Mouse (Mus musculus): ENCODE data around the gene Rnf19b. TPM values are rescaled to one million over a fixed set of nuclear protein-coding genes. Genes with fewer than 3 reads are reported as not detected.

Rnf19b gene
- polyA plus RNA-seq, 1 experiment from 2014 or later: 37.5 TPM

GRCm38 (mm10) chr4:129032133-129032962 is 25.7 kb upstream of the Rnf19b start:
- 77% methylated on average over 11 of the region's 11 CpGs for WGBS
- ATAC-seq: no peak
- H3K9ac ChIP-seq (ENCODE audit: low read depth, low read length): no peak overlapping the region

GRCm38 (mm10) chr4:129032963-129033951 is 24.8 kb upstream of the Rnf19b start:
- Histone ChIP-seq H3K27ac (ENCODE audit: low read length) (no peak overlapping the region), H3K36me3 (ENCODE audit: control insufficient read depth, insufficient read depth, low read length) (no peaks in the 10 kb centered on the region), H3K4me2 (ENCODE audit: low read length) (no peak overlapping the region), H3K9me3 (replicated peaks; ENCODE audit: control insufficient read depth, low read length, poor library complexity, severe bottlenecking) (no peaks in the 10 kb centered on the region), H3K9ac (ENCODE audit: low read depth, low read length) (no peak overlapping the region), H3K27me3 (ENCODE audit: control insufficient read depth, insufficient read depth, low read depth, low read length) (no peaks in the 10 kb centered on the region), H3K4me1 (ENCODE audit: control insufficient read depth, insufficient read depth, low read length) (no peaks in the 10 kb centered on the region), H3K4me3 (ENCODE audit: low read depth, low read length) (no peak overlapping the region)
- ATAC-seq: no peak
- 36% methylated on average over 17 of the region's 17 CpGs for WGBS

More at GRCm38 (mm10) chr4:129032133-129032962, 25.7 kb upstream of the Rnf19b start:
- no peaks in the 10 kb centered on the region for H3K9me3 ChIP-seq (replicated peaks; ENCODE audit: control insufficient read depth, low read length, poor library complexity, severe bottlenecking)
- H3K27ac ChIP-seq (ENCODE audit: low read length): no peak overlapping the region
- H3K4me3 ChIP-seq (ENCODE audit: low read depth, low read length): no peak overlapping the region
- no peaks in the 10 kb centered on the region for H3K4me1 ChIP-seq (ENCODE audit: control insufficient read depth, insufficient read depth, low read length)
- no peaks in the 10 kb centered on the region for H3K27me3 ChIP-seq (ENCODE audit: control insufficient read depth, insufficient read depth, low read depth, low read length)
- no peak overlapping the region for H3K4me2 ChIP-seq (ENCODE audit: low read length)
- no peaks in the 10 kb centered on the region for H3K36me3 ChIP-seq (ENCODE audit: control insufficient read depth, insufficient read depth, low read length)

GRCm38 (mm10) chr4:129034224-129034623 is 23.8 kb upstream of the Rnf19b start:
- 96% methylated on average over 3 of the region's 3 CpGs for WGBS
- H3K4me3 ChIP-seq (ENCODE audit: low read depth, low read length): no peak overlapping the region
- no peaks in the 10 kb centered on the region for H3K27me3 ChIP-seq (ENCODE audit: control insufficient read depth, insufficient read depth, low read depth, low read length)
- H3K4me1 ChIP-seq (ENCODE audit: control insufficient read depth, insufficient read depth, low read length): no peaks in the 10 kb centered on the region
- H3K9ac ChIP-seq (ENCODE audit: low read depth, low read length): no peak overlapping the region
- ATAC-seq: no peak
- H3K4me2 ChIP-seq (ENCODE audit: low read length): no peak overlapping the region
- H3K36me3 ChIP-seq (ENCODE audit: control insufficient read depth, insufficient read depth, low read length): no peaks in the 10 kb centered on the region
- no peak overlapping the region for H3K27ac ChIP-seq (ENCODE audit: low read length)
- H3K9me3 ChIP-seq (replicated peaks; ENCODE audit: control insufficient read depth, low read length, poor library complexity, severe bottlenecking): no peaks in the 10 kb centered on the region

- no peak for ATAC-seq
- Histone ChIP-seq H3K27me3 (ENCODE audit: control insufficient read depth, insufficient read depth, low read depth, low read length) (no peaks in the 10 kb centered on the region), H3K27ac (ENCODE audit: low read length) (no peak overlapping the region), H3K9me3 (replicated peaks; ENCODE audit: control insufficient read depth, low read length, poor library complexity, severe bottlenecking) (no peaks in the 10 kb centered on the region), H3K36me3 (ENCODE audit: control insufficient read depth, insufficient read depth, low read length) (no peaks in the 10 kb centered on the region), H3K4me2 (ENCODE audit: low read length) (no peak overlapping the region), H3K9ac (ENCODE audit: low read depth, low read length) (no peak overlapping the region), H3K4me3 (ENCODE audit: low read depth, low read length) (no peak overlapping the region), H3K4me1 (ENCODE audit: control insufficient read depth, insufficient read depth, low read length) (no peaks in the 10 kb centered on the region)
- WGBS: 58% methylated on average over 13 of the region's 13 CpGs
These were observed 23.1 kb upstream of the Rnf19b start for GRCm38 (mm10) chr4:129034706-129035660.

- H3K27me3 ChIP-seq (ENCODE audit: control insufficient read depth, insufficient read depth, low read depth, low read length): no peaks in the 10 kb centered on the region
- no peaks in the 10 kb centered on the region for H3K9me3 ChIP-seq (replicated peaks; ENCODE audit: control insufficient read depth, low read length, poor library complexity, severe bottlenecking)
- no peak overlapping the region for H3K4me3 ChIP-seq (ENCODE audit: low read depth, low read length)
- no peak overlapping the region for H3K27ac ChIP-seq (ENCODE audit: low read length)
- no peaks in the 10 kb centered on the region for H3K4me1 ChIP-seq (ENCODE audit: control insufficient read depth, insufficient read depth, low read length)
- no peak for ATAC-seq
- no peak overlapping the region for H3K9ac ChIP-seq (ENCODE audit: low read depth, low read length)
- 74% methylated on average over 7 of the region's 7 CpGs for WGBS
- H3K36me3 ChIP-seq (ENCODE audit: control insufficient read depth, insufficient read depth, low read length): no peaks in the 10 kb centered on the region
- H3K4me2 ChIP-seq (ENCODE audit: low read length): no peak overlapping the region
These were observed 22.1 kb upstream of the Rnf19b start for GRCm38 (mm10) chr4:129035851-129036445.

GRCm38 (mm10) chr4:129047721-129048421 is 10.2 kb upstream of the Rnf19b start:
- no peaks in the 10 kb centered on the region for H3K36me3 ChIP-seq (ENCODE audit: control insufficient read depth, insufficient read depth, low read length)
- peak overlapping the region; percentile 93 for H3K27ac ChIP-seq (ENCODE audit: low read length)
- peak overlapping the region; percentile 58 for H3K4me2 ChIP-seq (ENCODE audit: low read length)
- H3K27me3 ChIP-seq (ENCODE audit: control insufficient read depth, insufficient read depth, low read depth, low read length): no peaks in the 10 kb centered on the region
- peaks cover 17% of the 10 kb centered on the region for H3K4me1 ChIP-seq (ENCODE audit: control insufficient read depth, insufficient read depth, low read length)
- peak overlapping the region; percentile 63 for H3K9ac ChIP-seq (ENCODE audit: low read depth, low read length)
- WGBS: 17% methylated on average over 15 of the region's 15 CpGs
- peak overlapping the region; percentile 51 for H3K4me3 ChIP-seq (ENCODE audit: low read depth, low read length)
- no peak for ATAC-seq
- H3K9me3 ChIP-seq (replicated peaks; ENCODE audit: control insufficient read depth, low read length, poor library complexity, severe bottlenecking): no peaks in the 10 kb centered on the region

- peak overlapping the region; percentile 63 for H3K9ac ChIP-seq (ENCODE audit: low read depth, low read length)
- peaks cover 17% of the 10 kb centered on the region for H3K4me1 ChIP-seq (ENCODE audit: control insufficient read depth, insufficient read depth, low read length)
- peak; percentile 92 for ATAC-seq
- no peaks in the 10 kb centered on the region for H3K9me3 ChIP-seq (replicated peaks; ENCODE audit: control insufficient read depth, low read length, poor library complexity, severe bottlenecking)
- H3K4me2 ChIP-seq (ENCODE audit: low read length): peak overlapping the region; percentile 58
- WGBS: under 1% methylated on average over 51 of the region's 52 CpGs
- no peaks in the 10 kb centered on the region for H3K36me3 ChIP-seq (ENCODE audit: control insufficient read depth, insufficient read depth, low read length)
- peak overlapping the region; percentile 93 for H3K27ac ChIP-seq (ENCODE audit: low read length)
- peak overlapping the region; percentile 51 for H3K4me3 ChIP-seq (ENCODE audit: low read depth, low read length)
- no peaks in the 10 kb centered on the region for H3K27me3 ChIP-seq (ENCODE audit: control insufficient read depth, insufficient read depth, low read depth, low read length)
These were observed 9.4 kb upstream of the Rnf19b start for GRCm38 (mm10) chr4:129048501-129049305.

Data from midbrain, embryonic 16.5 days (tissue).